Mouse (Mus musculus) intestine, postnatal 0 days (tissue): Measurements from ENCODE around the gene Ankrd39. TPM values are rescaled to one million over a fixed set of nuclear protein-coding genes. Genes with fewer than 3 reads are reported as not detected.

ENCODE experiments used
- ATAC-seq: fragments of 200-750 bp; cut with Nextera tagmentation; 2 replicates; pipeline ENCODE4 v1.8.0; 2017; ENCODE audit warnings: mild to moderate bottlenecking, moderate TSS enrichment, moderate library complexity
- H3K27ac ChIP-seq: fragments of 300-500 bp; sonication (generic); 2 replicates; pipeline ENCODE4 v1.5.1; 2014; ENCODE audit warnings: mild to moderate bottlenecking, low read depth, low read length, moderate library complexity
- H3K27me3 ChIP-seq: fragments of 300-500 bp; sonication (generic); replicated peaks from 2 replicates; pipeline ENCODE4 v1.6.1; 2014; ENCODE audit warnings: low read length, mixed read lengths; ENCODE audit not compliant: control insufficient read depth, insufficient read depth
- H3K36me3 ChIP-seq: fragments of 300-500 bp; sonication (generic); 2 replicates; pipeline ENCODE4 v1.6.1; 2014; ENCODE audit warnings: mild to moderate bottlenecking, moderate library complexity; ENCODE audit not compliant: control insufficient read depth, insufficient read depth
- H3K4me1 ChIP-seq: fragments of 300-500 bp; sonication (generic); replicated peaks from 2 replicates; pipeline ENCODE4 v1.6.1; 2014; ENCODE audit warnings: antibody characterized with exemption, low read length, mixed read lengths; ENCODE audit not compliant: control insufficient read depth, insufficient read depth
- H3K4me2 ChIP-seq: fragments of 300-500 bp; sonication (generic); replicated peaks from 2 replicates; pipeline ENCODE4 v1.6.1; 2014; ENCODE audit warnings: low read depth, mild to moderate bottlenecking, moderate library complexity
- H3K4me3 ChIP-seq: fragments of 300-500 bp; sonication (generic); 2 replicates; pipeline ENCODE4 v1.5.1; 2014; ENCODE audit warnings: low read depth, low read length
- H3K9ac ChIP-seq: fragments of 300-500 bp; sonication (generic); 2 replicates; pipeline ENCODE4 v1.6.1; 2014; ENCODE audit warnings: mild to moderate bottlenecking, low read depth, low read length
- H3K9me3 ChIP-seq: fragments of 300-500 bp; sonication (generic); 2 replicates; pipeline ENCODE4 v1.6.1; 2016; ENCODE audit warnings: mixed run types; ENCODE audit not compliant: control insufficient read depth
- CTCF ChIP-seq: sonication (generic); IDR thresholded peaks from 2 replicates; pipeline ENCODE4 v1.5.1; 2016; ENCODE audit warnings: low read depth, mild to moderate bottlenecking, control low read depth, antibody characterized with exemption, moderate library complexity
- WGBS: fragments of 180-500 bp; shearing (Covaris S2); extraction: QIAGEN DNeasy Blood & Tissue Kit; methylation state at CpG from one replicate; pipeline ENCODE4 v1.1.7; 2014; 5-methylcytosine and 5-hydroxymethylcytosine counted together
- polyA plus RNA-seq: library from polyadenylated mRNA; unstranded; fragments of >200 nt; fragmentation: Nextera tagmentation; extraction: Ambion mirVana; gene quantifications from 2 replicates; pipeline ENCODE4 v1.2.1, GENCODE M21; 2015

Ankrd39 gene
- polyA plus RNA-seq, 1 experiment from 2014 or later: 15.0 TPM

DNA sequence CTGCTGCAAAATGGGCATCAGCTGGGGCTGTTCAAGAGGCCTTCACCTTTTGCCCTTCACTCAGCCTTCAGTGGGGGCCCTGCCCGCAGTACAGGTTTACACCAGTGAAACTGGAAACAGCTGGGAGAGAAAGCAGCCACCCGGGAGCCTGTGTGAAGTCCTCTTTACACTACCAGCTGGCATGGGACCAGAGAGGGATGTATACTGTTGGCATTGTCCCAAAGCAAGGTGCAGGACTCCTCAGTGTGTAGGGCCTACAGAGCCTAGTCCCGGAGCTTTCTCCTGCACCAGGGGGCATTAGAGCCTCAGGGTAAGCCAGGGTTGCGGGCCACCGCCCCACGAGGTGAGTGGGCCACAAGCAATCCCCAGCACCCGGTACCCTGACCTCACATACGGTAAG, 16.8 kb downstream of the Ankrd39 start:
- no peaks in the 10 kb centered on the region for H3K9me3 ChIP-seq
- H3K27me3 ChIP-seq: no peaks in the 10 kb centered on the region
- no peak overlapping the region for H3K27ac ChIP-seq
- no peak for TF ChIP-seq CTCF
- no peaks in the 10 kb centered on the region; the same call in 1 of the 2 replicates for H3K4me1 ChIP-seq
- WGBS: 71% methylated on average over 8 of the region's 8 CpGs
- no peak overlapping the region for H3K4me2 ChIP-seq
- H3K9ac ChIP-seq: no peak overlapping the region
- no peak for ATAC-seq
- H3K4me3 ChIP-seq: no peak overlapping the region
- H3K36me3 ChIP-seq: peaks cover 22% of the 10 kb centered on the region

DNA sequence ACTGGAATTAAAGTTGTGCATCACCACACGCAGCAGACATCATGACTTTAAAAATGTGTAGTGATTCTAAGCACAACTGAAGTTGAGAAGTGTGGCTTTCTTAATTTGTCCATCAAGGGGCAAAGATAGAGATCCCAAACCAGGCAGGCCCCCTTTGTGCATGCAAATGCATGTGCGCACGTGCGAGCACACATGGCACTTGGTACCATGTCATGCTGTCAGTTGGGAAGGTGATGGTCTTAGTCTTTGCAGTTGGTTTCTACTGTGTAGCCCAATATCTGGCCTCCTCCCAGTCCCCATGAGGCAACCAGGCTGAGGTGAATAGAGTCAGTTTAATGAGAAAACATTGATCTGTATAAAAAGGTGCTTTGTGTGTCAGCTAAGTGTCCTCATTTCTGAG, 17.4 kb downstream of the Ankrd39 start:
- TF ChIP-seq CTCF: no peak
- Histone ChIP-seq H3K9ac (no peak overlapping the region), H3K4me2 (no peak overlapping the region), H3K27me3 (no peaks in the 10 kb centered on the region), H3K4me1 (no peaks in the 10 kb centered on the region; the same call in 1 of the 2 replicates), H3K9me3 (no peaks in the 10 kb centered on the region), H3K4me3 (no peak overlapping the region), H3K27ac (no peak overlapping the region), H3K36me3 (peaks cover 28% of the 10 kb centered on the region)
- no peak for ATAC-seq
- WGBS: 94% methylated on average over 4 of the region's 4 CpGs

GRCm38 (mm10) chr1:36529274-36529673, 18.0 kb downstream of the Ankrd39 start:
- Histone ChIP-seq H3K9ac (no peak overlapping the region), H3K27me3 (no peaks in the 10 kb centered on the region), H3K36me3 (peaks cover 34% of the 10 kb centered on the region), H3K9me3 (no peaks in the 10 kb centered on the region), H3K4me2 (no peak overlapping the region), H3K4me3 (no peak overlapping the region), H3K27ac (no peak overlapping the region), H3K4me1 (no peaks in the 10 kb centered on the region; the same call in 1 of the 2 replicates)
- ATAC-seq: no peak
- WGBS: 85% methylated on average over 4 of the region's 4 CpGs
- no peak for TF ChIP-seq CTCF

GRCm38 (mm10) chr1:36528351-36528750, 18.9 kb downstream of the Ankrd39 start:
- no peak overlapping the region for H3K9ac ChIP-seq
- H3K9me3 ChIP-seq: no peaks in the 10 kb centered on the region
- TF ChIP-seq CTCF: no peak
- no peak overlapping the region for H3K4me2 ChIP-seq
- no peaks in the 10 kb centered on the region for H3K4me1 ChIP-seq
- H3K36me3 ChIP-seq: peaks cover 43% of the 10 kb centered on the region
- no peak overlapping the region for H3K4me3 ChIP-seq
- no peaks in the 10 kb centered on the region for H3K27me3 ChIP-seq
- no peak for ATAC-seq
- WGBS: 12% methylated on average over 1 of the region's 1 CpGs
- H3K27ac ChIP-seq: no peak overlapping the region

GRCm38 (mm10) chr1:36526903-36527302, 20.3 kb downstream of the Ankrd39 start:
- H3K27ac ChIP-seq: no peak overlapping the region
- WGBS: 86% methylated on average over 10 of the region's 10 CpGs
- TF ChIP-seq CTCF: no peak
- H3K27me3 ChIP-seq: no peaks in the 10 kb centered on the region
- no peaks in the 10 kb centered on the region for H3K9me3 ChIP-seq
- H3K4me2 ChIP-seq: no peak overlapping the region
- no peak overlapping the region for H3K4me3 ChIP-seq
- no peaks in the 10 kb centered on the region for H3K4me1 ChIP-seq
- H3K36me3 ChIP-seq: peaks cover 54% of the 10 kb centered on the region
- no peak for ATAC-seq
- no peak overlapping the region for H3K9ac ChIP-seq

DNA sequence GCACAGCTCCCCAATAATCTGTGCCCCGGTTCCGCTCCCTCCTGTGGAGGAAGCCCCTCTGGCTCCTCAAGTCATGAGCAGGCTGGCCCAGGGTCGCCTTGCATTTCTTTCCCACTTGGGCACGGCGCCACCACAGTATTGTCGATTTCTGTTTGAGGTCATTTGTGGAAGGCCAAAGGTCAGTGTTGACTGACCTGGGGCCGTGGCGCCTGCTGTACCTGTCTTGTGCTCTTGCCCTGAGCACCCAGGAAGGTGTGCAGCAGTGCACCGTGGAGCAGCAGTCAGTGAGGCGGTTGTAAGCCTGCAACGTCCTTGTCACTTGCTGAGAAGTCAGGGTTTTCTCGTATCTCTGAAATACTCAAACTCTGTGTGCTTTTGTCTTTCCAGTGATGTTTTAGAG, 21.5 kb downstream of the Ankrd39 start:
- Histone ChIP-seq H3K27me3 (no peaks in the 10 kb centered on the region), H3K4me3 (no peak overlapping the region), H3K4me2 (no peak overlapping the region), H3K9me3 (no peaks in the 10 kb centered on the region), H3K36me3 (peaks cover 57% of the 10 kb centered on the region), H3K4me1 (no peaks in the 10 kb centered on the region), H3K27ac (no peak overlapping the region), H3K9ac (no peak overlapping the region)
- no peak for ATAC-seq
- 83% methylated on average over 12 of the region's 12 CpGs for WGBS
- no peak for TF ChIP-seq CTCF

DNA sequence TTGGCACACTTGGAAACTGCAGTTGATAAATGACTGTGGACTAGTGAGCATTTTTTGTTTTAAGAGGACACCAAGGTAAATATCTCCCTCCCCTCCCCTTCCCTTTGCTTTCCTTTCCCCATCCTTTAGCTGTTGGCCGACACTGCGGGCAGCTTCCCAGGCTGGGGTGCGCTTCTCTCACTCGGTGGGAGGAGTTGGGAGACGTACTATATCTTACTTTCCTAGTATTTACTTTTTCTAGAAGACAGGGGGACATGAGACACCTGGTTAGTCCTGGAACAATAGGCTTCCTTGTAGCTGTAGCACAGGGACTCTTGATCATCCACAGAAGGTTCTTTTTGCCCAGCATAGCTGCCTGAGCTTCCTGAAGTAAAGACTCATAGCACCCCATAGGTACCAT, 23.2 kb downstream of the Ankrd39 start:
- H3K27me3 ChIP-seq: no peaks in the 10 kb centered on the region
- no peak for ATAC-seq
- no peak overlapping the region for H3K27ac ChIP-seq
- no peak overlapping the region for H3K9ac ChIP-seq
- no peak overlapping the region for H3K4me2 ChIP-seq
- 54% methylated on average over 5 of the region's 5 CpGs for WGBS
- no peaks in the 10 kb centered on the region for H3K4me1 ChIP-seq
- no peak for TF ChIP-seq CTCF
- peaks cover 69% of the 10 kb centered on the region for H3K36me3 ChIP-seq
- no peak overlapping the region for H3K4me3 ChIP-seq
- H3K9me3 ChIP-seq: no peaks in the 10 kb centered on the region
